Mouse (Mus musculus) hindbrain, embryonic 16.5 days (tissue): Measurements from ENCODE around the gene Slc30a9. TPM values are rescaled to one million over a fixed set of nuclear protein-coding genes. Genes with fewer than 3 reads are reported as not detected.
A peak's percentile ranks its signal among the peaks of the same experiment; 100 is the strongest.

ENCODE experiments used
- ATAC-seq: fragments of 200-750 bp; cut with Nextera tagmentation; 2 replicates; pipeline ENCODE4 v1.8.0; 2017; ENCODE audit warnings: moderate TSS enrichment, moderate library complexity
- H3K27ac ChIP-seq: fragments of 300-500 bp; sonication (generic); 2 replicates; pipeline ENCODE4 v1.5.1; 2014; ENCODE audit warnings: low read depth, mild to moderate bottlenecking, control low read depth, low read length, moderate library complexity
- H3K27me3 ChIP-seq: fragments of 300-500 bp; sonication (generic); replicated peaks from 2 replicates; pipeline ENCODE4 v1.6.1; 2014; ENCODE audit warnings: low read length; ENCODE audit not compliant: control insufficient read depth, insufficient read depth
- H3K36me3 ChIP-seq: fragments of 300-500 bp; sonication (generic); 2 replicates; pipeline ENCODE4 v1.6.1; 2014; ENCODE audit warnings: mild to moderate bottlenecking, low read length, moderate library complexity, mixed read lengths; ENCODE audit not compliant: control insufficient read depth, insufficient read depth
- H3K4me1 ChIP-seq: fragments of 300-500 bp; sonication (generic); 2 replicates; pipeline ENCODE4 v1.6.1; 2014; ENCODE audit warnings: low read depth, low read length; ENCODE audit not compliant: control insufficient read depth, insufficient read depth
- H3K4me2 ChIP-seq: fragments of 300-500 bp; sonication (generic); 2 replicates; pipeline ENCODE4 v1.6.1; 2014; ENCODE audit warnings: mild to moderate bottlenecking, low read length, control low read depth, moderate library complexity
- H3K4me3 ChIP-seq: fragments of 300-500 bp; sonication (generic); 2 replicates; pipeline ENCODE4 v1.5.1; 2014; ENCODE audit warnings: mild to moderate bottlenecking, low read length, control low read depth, moderate library complexity
- H3K9ac ChIP-seq: fragments of 300-500 bp; sonication (generic); 2 replicates; pipeline ENCODE4 v1.6.1; 2014; ENCODE audit warnings: low read depth, mild to moderate bottlenecking, control low read depth, low read length, moderate library complexity
- H3K9me3 ChIP-seq: fragments of 300-500 bp; sonication (generic); 2 replicates; pipeline ENCODE4 v1.6.1; 2014; ENCODE audit warnings: mild to moderate bottlenecking, low read length, moderate library complexity; ENCODE audit not compliant: control insufficient read depth
- WGBS: fragments of 180-500 bp; shearing (Covaris S2); extraction: QIAGEN DNeasy Blood & Tissue Kit; methylation state at CpG from one replicate; pipeline ENCODE4 v1.1.7; 2014; 5-methylcytosine and 5-hydroxymethylcytosine counted together
- polyA plus RNA-seq: library from polyadenylated mRNA; unstranded; fragments of >200 nt; fragmentation: Nextera tagmentation; extraction: Ambion mirVana; gene quantifications from 2 replicates; pipeline ENCODE4 v1.2.1, GENCODE M21; 2015

Slc30a9 gene
- polyA plus RNA-seq, 1 experiment from 2014 or later = 172 TPM

- H3K36me3 ChIP-seq = no peaks in the 10 kb centered on the region
- no peak overlapping the region for H3K27ac ChIP-seq
- ATAC-seq = no peak
- peaks cover 12% of the 10 kb centered on the region for H3K4me1 ChIP-seq
- H3K4me3 ChIP-seq = peak overlapping the region; percentile 99
- peak overlapping the region; percentile 87 for H3K4me2 ChIP-seq
- no peaks in the 10 kb centered on the region for H3K27me3 ChIP-seq
- WGBS = 33% methylated on average over 13 of the region's 13 CpGs
- H3K9me3 ChIP-seq = no peaks in the 10 kb centered on the region
- H3K9ac ChIP-seq = peak overlapping the region; percentile 95
Measured at GRCm38 (mm10) chr5:67307659-67308222, 986 bp downstream of the Slc30a9 start.

GRCm38 (mm10) chr5:67311811-67312521 is 5.2 kb downstream of the Slc30a9 start:
- no peak overlapping the region for H3K9ac ChIP-seq
- H3K4me1 ChIP-seq = peaks cover 12% of the 10 kb centered on the region
- 54% methylated on average over 3 of the region's 3 CpGs for WGBS
- H3K4me3 ChIP-seq = no peak overlapping the region
- H3K4me2 ChIP-seq = no peak overlapping the region
- no peaks in the 10 kb centered on the region for H3K36me3 ChIP-seq
- ATAC-seq = no peak
- H3K27ac ChIP-seq = no peak overlapping the region
- no peaks in the 10 kb centered on the region for H3K27me3 ChIP-seq
- no peaks in the 10 kb centered on the region for H3K9me3 ChIP-seq

DNA sequence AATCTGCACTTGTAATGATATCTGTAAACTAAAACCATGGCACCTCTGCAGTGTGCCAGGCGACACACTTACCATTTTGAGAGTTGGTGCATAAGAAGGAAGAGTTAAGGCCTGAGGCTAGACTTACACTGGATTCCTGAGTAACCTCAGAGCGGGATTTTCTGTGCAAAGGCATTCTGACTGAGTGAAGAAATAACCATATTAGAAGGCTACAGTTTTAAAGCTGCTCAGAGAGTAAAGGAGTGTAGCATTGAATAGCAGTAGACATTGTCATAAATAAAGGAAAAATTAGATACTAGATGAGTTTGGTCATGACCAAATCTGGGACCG is 5.7 kb downstream of the Slc30a9 start:
- no peak for ATAC-seq
- no peaks in the 10 kb centered on the region for H3K36me3 ChIP-seq
- no peak overlapping the region for H3K27ac ChIP-seq
- 90% methylated on average over 3 of the region's 3 CpGs for WGBS
- no peak overlapping the region for H3K4me3 ChIP-seq
- H3K4me2 ChIP-seq = no peak overlapping the region
- no peaks in the 10 kb centered on the region for H3K9me3 ChIP-seq
- H3K9ac ChIP-seq = no peak overlapping the region
- peaks cover 11% of the 10 kb centered on the region for H3K4me1 ChIP-seq
- no peaks in the 10 kb centered on the region for H3K27me3 ChIP-seq

GRCm38 (mm10) chr5:67321656-67322268 is 15.0 kb downstream of the Slc30a9 start:
- no peak overlapping the region for H3K4me3 ChIP-seq
- WGBS = 82% methylated on average over 17 of the region's 17 CpGs
- no peak overlapping the region for H3K4me2 ChIP-seq
- H3K4me1 ChIP-seq = no peaks in the 10 kb centered on the region
- no peak overlapping the region for H3K27ac ChIP-seq
- H3K36me3 ChIP-seq = no peaks in the 10 kb centered on the region
- no peak overlapping the region for H3K9ac ChIP-seq
- no peaks in the 10 kb centered on the region for H3K9me3 ChIP-seq
- no peaks in the 10 kb centered on the region for H3K27me3 ChIP-seq
- 0 out of 2 replicates have a peak, but pooled peaks have one; percentile 34 for ATAC-seq

DNA sequence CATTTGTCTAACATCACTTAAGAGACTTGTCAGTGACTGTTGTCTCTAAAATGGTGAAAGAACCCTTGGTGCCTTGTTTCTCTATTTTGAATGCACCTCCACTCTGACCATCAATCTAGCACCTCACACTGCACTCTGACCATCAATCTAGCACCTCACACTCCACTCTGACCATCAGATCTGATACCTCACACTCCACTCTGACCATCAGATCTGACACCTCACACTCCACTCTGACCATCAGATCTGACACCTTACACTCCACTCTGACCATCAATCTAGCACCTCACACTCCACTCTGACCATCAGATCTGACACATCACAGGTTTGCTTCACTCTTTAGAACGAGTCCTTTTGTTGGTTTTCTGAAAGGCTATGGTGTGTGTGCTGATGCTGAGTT is 17.3 kb downstream of the Slc30a9 start:
- no peak overlapping the region for H3K9ac ChIP-seq
- 67% methylated on average over 1 of the region's 1 CpGs for WGBS
- no peak overlapping the region for H3K4me2 ChIP-seq
- no peaks in the 10 kb centered on the region for H3K27me3 ChIP-seq
- no peak for ATAC-seq
- H3K4me1 ChIP-seq = no peaks in the 10 kb centered on the region
- H3K36me3 ChIP-seq = no peaks in the 10 kb centered on the region; the same call in 1 of the 2 replicates
- H3K9me3 ChIP-seq = no peaks in the 10 kb centered on the region
- H3K27ac ChIP-seq = no peak overlapping the region
- no peak overlapping the region for H3K4me3 ChIP-seq

GRCm38 (mm10) chr5:67340811-67341210 is 34.1 kb downstream of the Slc30a9 start:
- no peak overlapping the region for H3K4me2 ChIP-seq
- no peak overlapping the region for H3K9ac ChIP-seq
- ATAC-seq = no peak
- no peaks in the 10 kb centered on the region for H3K4me1 ChIP-seq
- no peak overlapping the region for H3K27ac ChIP-seq
- H3K9me3 ChIP-seq = no peaks in the 10 kb centered on the region
- no peaks in the 10 kb centered on the region for H3K27me3 ChIP-seq
- H3K4me3 ChIP-seq = no peak overlapping the region
- WGBS = 92% methylated on average over 6 of the region's 6 CpGs
- peaks cover 16% of the 10 kb centered on the region for H3K36me3 ChIP-seq

DNA sequence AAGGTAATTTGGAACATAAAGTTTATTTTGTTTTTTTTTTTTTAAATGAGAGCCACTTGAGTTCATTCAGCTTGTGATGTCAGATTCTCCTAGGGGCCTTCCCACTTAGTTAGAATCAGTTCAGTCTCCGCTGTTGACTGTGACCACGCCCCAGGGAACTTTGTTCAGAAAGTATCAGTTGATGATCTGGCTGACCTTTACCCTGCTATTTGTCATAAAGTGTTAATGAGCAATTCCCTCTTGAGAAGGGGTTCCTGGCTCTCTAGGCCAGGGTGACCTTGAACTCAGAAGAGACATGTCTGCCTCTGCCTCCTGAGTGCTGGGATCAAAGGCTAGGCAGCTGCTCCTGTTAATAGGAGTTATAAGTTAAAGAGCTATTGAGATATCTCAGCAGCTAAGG is 40.3 kb downstream of the Slc30a9 start:
- Histone ChIP-seq H3K27me3 (no peaks in the 10 kb centered on the region), H3K27ac (no peak overlapping the region), H3K36me3 (peaks cover 28% of the 10 kb centered on the region), H3K9me3 (no peaks in the 10 kb centered on the region), H3K4me2 (no peak overlapping the region), H3K9ac (no peak overlapping the region), H3K4me3 (no peak overlapping the region), H3K4me1 (no peaks in the 10 kb centered on the region)
- 94% methylated on average over 2 of the region's 2 CpGs for WGBS
- ATAC-seq = no peak

GRCm38 (mm10) chr5:67348949-67349348 is 42.2 kb downstream of the Slc30a9 start:
- Histone ChIP-seq H3K4me2 (no peak overlapping the region), H3K27ac (no peak overlapping the region), H3K9me3 (no peaks in the 10 kb centered on the region), H3K9ac (no peak overlapping the region), H3K36me3 (peaks cover 23% of the 10 kb centered on the region), H3K4me1 (no peaks in the 10 kb centered on the region), H3K4me3 (no peak overlapping the region), H3K27me3 (no peaks in the 10 kb centered on the region)
- peak; percentile 52 for ATAC-seq
- WGBS = 69% methylated on average over 10 of the region's 10 CpGs

DNA sequence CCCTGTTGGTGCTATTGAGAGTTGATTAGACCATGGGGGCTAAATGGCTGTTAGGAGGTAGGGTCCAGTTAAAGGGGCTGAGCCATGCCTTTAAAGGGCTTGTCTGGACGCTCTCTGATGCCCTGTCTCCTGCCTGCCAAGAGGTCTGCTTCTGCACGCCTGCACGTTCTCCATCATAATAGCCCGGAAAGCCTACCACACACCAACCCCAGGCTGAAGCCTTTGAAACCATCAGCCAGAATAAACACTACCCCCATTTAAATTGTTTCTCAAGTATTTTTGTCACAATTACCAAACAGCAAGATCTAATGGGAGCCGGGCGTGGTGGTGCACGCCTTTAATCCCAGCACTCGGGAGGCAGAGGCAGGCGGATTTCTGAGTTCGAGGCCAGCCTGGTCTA is 55.6 kb downstream of the Slc30a9 start:
- Histone ChIP-seq H3K36me3 (no peaks in the 10 kb centered on the region), H3K4me3 (no peak overlapping the region), H3K4me1 (no peaks in the 10 kb centered on the region), H3K4me2 (no peak overlapping the region), H3K27ac (no peak overlapping the region), H3K9ac (no peak overlapping the region), H3K27me3 (no peaks in the 10 kb centered on the region), H3K9me3 (no peaks in the 10 kb centered on the region)
- no peak for ATAC-seq
- 96% methylated on average over 8 of the region's 10 CpGs for WGBS
